Comparison of ENCODE assay signal across 9 mouse cellular contexts in the genomic region with DNA sequence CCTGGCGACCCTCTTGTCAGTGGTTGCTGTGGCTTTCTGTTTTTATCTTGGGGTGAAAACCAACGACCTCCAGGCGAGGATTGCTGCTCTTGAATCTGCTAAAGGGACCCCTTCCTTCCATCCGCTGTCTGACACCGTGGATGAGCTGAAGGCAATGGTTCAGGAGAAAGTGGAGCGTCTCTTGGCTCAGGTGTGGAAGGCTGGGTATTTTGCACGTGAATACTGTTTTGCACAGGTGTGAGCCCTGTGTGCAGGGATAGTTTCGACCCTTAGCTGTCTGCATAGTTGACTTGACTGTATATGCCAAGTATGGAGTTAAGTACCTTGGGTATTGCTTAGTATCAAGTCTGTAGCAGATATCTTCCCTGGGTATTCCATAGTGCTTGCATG. TPM values are rescaled to one million over a fixed set of nuclear protein-coding genes. Genes with fewer than 3 reads are reported as not detected.
DNase-seq lines count a peak whose midpoint lies in the region; ATAC-seq and TF ChIP-seq lines count a peak whose summit lies in the region.
"Had no signal": no experiment of that assay in that cellular context is flagged by ENCODE, and none has a peak within 500 bp of the region (broad histone marks: within the 10 kb centered on the region; RNA-seq: fewer than 3 reads in every experiment).

No protein-coding gene starts in this region.

- no peaks in the 10 kb centered on the region for H3K36me3 ChIP-seq in E14TG2a.4 (ENCODE audit: insufficient read depth, low read length)
- H3K36me3 ChIP-seq in heart, embryonic 16.5 days (ENCODE audit: control insufficient read depth, insufficient read depth) = no peaks in the 10 kb centered on the region
- H3K36me3 ChIP-seq in liver, embryonic 15.5 days (replicated peaks) = no peaks in the 10 kb centered on the region

- peak overlapping the region; percentile 78 for H3K4me3 ChIP-seq in E14TG2a.4 (replicated peaks; ENCODE audit: low read length)
- H3K4me3 ChIP-seq in heart, embryonic 16.5 days (ENCODE audit: low read length) = peak overlapping the region; percentile 75
- peak overlapping the region; percentile 47 for H3K4me3 ChIP-seq in liver, embryonic 15.5 days (replicated peaks)

- 16% methylated on average over 8 of the region's 8 CpGs for WGBS in heart, embryonic 16.5 days
- WGBS in liver, embryonic 15.5 days (ENCODE audit: insufficient replicate concordance) = 14% methylated on average over 8 of the region's 8 CpGs

- peak overlapping the region; percentile 100 for H3K4me2 ChIP-seq in heart, embryonic 16.5 days (ENCODE audit: low read depth, low read length)
- H3K4me2 ChIP-seq in liver, embryonic 15.5 days = peak overlapping the region; percentile 69

- DNase-seq in heart, adult 11 months = peak; percentile 86
- DNase-seq in heart, adult 18-20 months = no peak
- no peak for DNase-seq in ovary, postnatal 36 days (ENCODE audit: low spot score)
- DNase-seq in kidney, postnatal 25 days = no peak
- no peak for DNase-seq in left cerebral cortex, postnatal 36 days (ENCODE audit: low spot score in 2 of 2)
- DNase-seq: lung, adult 2 months had no signal

- ATAC-seq in heart, embryonic 16.5 days (replicated peaks; ENCODE audit: extremely low read depth, insufficient read depth, low FRiP score) = no peak
- no peak for ATAC-seq in liver, embryonic 15.5 days (ENCODE audit: insufficient read depth)

- no peak overlapping the region for H3K27ac ChIP-seq in heart, embryonic 16.5 days (ENCODE audit: low read length)
- no peak overlapping the region for H3K27ac ChIP-seq in liver, embryonic 15.5 days (replicated peaks)

- TF ChIP-seq CTCF in E14TG2a.4 (conservative IDR thresholded peaks at IDR 0.05; ENCODE audit: low read length) = no peak

- no peaks in the 10 kb centered on the region for H3K9me3 ChIP-seq in E14TG2a.4 (ENCODE audit: low read length)
- no peaks in the 10 kb centered on the region for H3K9me3 ChIP-seq in heart, embryonic 16.5 days (replicated peaks; ENCODE audit: control insufficient read depth, low read length)
- no peaks in the 10 kb centered on the region for H3K9me3 ChIP-seq in liver, embryonic 15.5 days (replicated peaks)

- intact Hi-C loops in left cerebral cortex, postnatal 36 days (cut with DNase I) = loop anchor here (5.0 to 10.0 kb wide), 2 partner anchors 86 to 203 kb away; no protein-coding TSS in a partner anchor

- H3K4me1 ChIP-seq in E14TG2a.4 (replicated peaks; ENCODE audit: low read depth, low read length) = peaks cover 17% of the 10 kb centered on the region
- peaks cover 4% of the 10 kb centered on the region; the same call in 1 of the 2 replicates for H3K4me1 ChIP-seq in heart, embryonic 16.5 days (ENCODE audit: control insufficient read depth, insufficient read depth, low read length)
- H3K4me1 ChIP-seq in liver, embryonic 15.5 days (replicated peaks) = no peaks in the 10 kb centered on the region

- H3K27me3 ChIP-seq in E14TG2a.4 (ENCODE audit: insufficient read depth, low read length) = peaks cover 54% of the 10 kb centered on the region
- peaks cover 5% of the 10 kb centered on the region for H3K27me3 ChIP-seq in heart, embryonic 16.5 days (ENCODE audit: control insufficient read depth, insufficient read depth, low read length)
- H3K27me3 ChIP-seq in liver, embryonic 15.5 days = peaks cover 36% of the 10 kb centered on the region

- H3K9ac ChIP-seq in heart, embryonic 16.5 days (ENCODE audit: low read length) = peak overlapping the region; percentile 72
- H3K9ac ChIP-seq in liver, embryonic 15.5 days = no peak overlapping the region

RNA-seq across cellular contexts. Expression of a gene that starts 50.3 kb away (rescaled TPM):
- total RNA-seq in heart, adult 18-20 months (2021) = under 1 TPM; 0.33 to 0.45 TPM
- 1.2 and 2.1 TPM in 2 replicates for polyA plus RNA-seq in heart, embryonic 16.5 days (2015; fragmentation: Nextera tagmentation; extraction: Ambion mirVana)
- polyA plus RNA-seq in liver, embryonic 15.5 days (2015; fragmentation: Nextera tagmentation; extraction: Ambion mirVana) = 0.79 and 1.1 TPM in 2 replicates
- total RNA-seq in left cerebral cortex, postnatal 36 days (2021) = 10 to 100 TPM; 40.2 to 46.7 TPM

Comparison
In these comparisons a context has a peak if more than half of its experiments do, and no peak if none do; other contexts are left out.
1. RNA of a gene that starts 50.3 kb away (total RNA-seq): 40.2 to 46.7 TPM in left cerebral cortex, postnatal 36 days; 0.33 to 0.45 TPM in heart, adult 18-20 months; every median in the first group is over 10 times any median in the second.
2. Peak in every context shown above with its lines, with median percentiles within 50 percentile points of each other: H3K4me3 ChIP-seq.